Mouse (Mus musculus) left cerebral cortex, postnatal 10 days (tissue): ENCODE results near the gene Cbr4. TPM values are rescaled to one million over a fixed set of nuclear protein-coding genes. Genes with fewer than 3 reads are reported as not detected.

Experiments
- DNase-seq, 2 experiments: peaks; one replicate each; pipeline ENCODE4 v3.0.0; 2021 to 2022; ENCODE audit warnings: low spot score in 2 of 2, mixed read lengths in 1 of 2; ENCODE audit errors: extremely low spot score in 1 of 2
- intact Hi-C: fragments of 180-260 bp; cut with DNase I; formaldehyde crosslinking; loops from one replicate; pipeline ENCODE4 v1.15.1; 2025
- total RNA-seq, 2 experiments: library from RNA; stranded (reverse); gene quantifications; 2 replicates each; pipeline ENCODE4 v1.2.3; 2021

Cbr4 gene
- total RNA-seq, 2 experiments from 2014 or later = 19.5 to 19.8 TPM

DNA sequence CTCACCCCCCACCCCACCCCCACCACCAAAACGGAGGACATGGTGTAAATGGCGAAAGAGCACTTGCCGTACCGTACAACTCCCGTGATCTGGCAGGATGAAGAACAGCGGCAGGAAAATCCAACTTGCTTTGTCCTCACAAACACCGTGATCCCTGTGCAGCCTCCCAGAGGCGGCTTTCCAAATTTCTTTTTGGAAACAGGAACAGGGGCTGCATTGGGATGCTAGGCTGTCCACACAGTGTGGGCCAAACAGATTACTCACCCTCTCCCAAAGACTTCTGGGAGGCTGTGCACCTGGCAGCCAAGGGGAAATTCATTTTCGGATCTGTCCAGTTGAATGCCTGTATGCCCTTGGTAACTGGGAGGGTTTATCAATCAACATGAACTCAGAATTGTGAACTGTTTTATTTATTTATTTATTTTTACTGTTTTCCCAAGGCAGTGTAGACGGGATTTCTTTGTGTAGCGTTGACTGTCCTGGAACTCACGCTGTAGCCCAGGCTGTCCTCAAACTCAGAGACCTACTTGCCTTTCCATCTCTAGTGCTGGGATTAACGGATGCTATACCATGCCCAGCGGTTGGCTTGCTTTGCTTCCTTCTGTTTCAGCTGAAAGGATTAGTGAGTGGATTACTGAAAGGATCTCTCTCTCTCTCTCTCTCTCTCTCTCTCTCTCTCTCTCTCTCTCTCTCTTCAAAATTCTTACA lies 7.1 kb upstream of the Cbr4 start:
- intact Hi-C loops = no loop called here
- no peak for DNase-seq

GRCm38 (mm10) chr8:61486923-61487529 lies 508 bp upstream of the Cbr4 start:
- DNase-seq = no peak
- intact Hi-C loops = no loop called here

DNA sequence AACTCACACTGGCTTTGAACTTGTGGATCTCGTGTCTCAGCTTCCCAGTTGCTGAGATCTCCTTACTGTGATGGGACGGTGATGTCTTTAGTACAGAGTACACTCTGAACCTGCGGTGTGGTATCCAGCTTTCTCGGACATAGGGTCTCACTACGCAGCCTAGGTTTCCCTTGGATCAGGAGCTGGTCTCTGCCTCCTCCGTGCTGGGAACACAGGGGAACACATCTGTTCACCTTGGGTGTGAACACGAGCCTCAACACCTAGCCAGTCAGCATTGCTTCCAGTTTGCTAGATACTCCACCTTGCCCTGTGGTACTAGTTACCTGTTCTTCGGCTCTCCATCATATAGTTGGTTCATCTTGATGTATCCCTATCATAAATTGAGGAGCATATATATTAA lies 1.1 kb downstream of the Cbr4 start:
- intact Hi-C loops = no loop called here
- DNase-seq = no peak

DNA sequence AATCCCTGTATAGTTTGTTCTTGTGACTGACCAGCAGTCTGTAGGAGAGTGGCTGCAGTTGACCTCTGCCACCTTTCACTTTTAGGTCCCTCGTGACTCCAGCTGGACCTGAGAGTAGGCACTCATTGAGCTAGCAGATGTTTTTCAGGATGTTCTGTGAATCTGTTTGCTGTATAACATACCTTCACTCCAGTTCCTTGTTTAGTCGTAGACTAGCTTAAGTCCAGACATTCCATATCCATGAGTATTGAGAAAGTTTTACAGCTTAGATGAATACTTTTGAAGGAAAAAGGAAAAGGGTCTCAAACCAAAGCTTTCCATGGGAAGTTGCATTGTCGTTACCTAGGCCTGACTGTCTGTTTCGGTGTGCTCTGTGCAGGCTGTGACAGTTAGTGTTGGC lies 9.6 kb downstream of the Cbr4 start:
- DNase-seq = no peak
- intact Hi-C loops = no loop called here

GRCm38 (mm10) chr8:61499035-61499434 lies 11.5 kb downstream of the Cbr4 start:
- intact Hi-C loops = no loop called here
- DNase-seq = no peak

DNA sequence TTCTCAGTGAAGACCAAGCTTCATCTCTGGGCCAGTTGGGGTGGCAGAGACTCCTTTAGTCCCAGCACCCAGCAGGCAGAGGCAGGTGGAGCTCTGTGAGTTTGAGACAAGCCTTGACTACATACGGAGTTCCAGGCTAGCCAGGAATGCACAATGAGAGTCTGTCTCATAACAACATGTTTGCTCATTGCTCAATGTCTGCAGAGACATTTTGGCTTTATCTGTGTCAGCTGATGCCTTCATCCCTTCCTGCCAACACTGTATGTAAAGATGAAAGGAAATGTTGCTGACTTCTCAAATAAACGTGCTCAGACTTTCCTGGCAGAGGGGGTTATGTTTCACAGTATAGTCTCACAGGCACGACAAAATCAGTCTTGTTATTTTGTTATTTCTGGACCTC lies 13.4 kb downstream of the Cbr4 start:
- no peak for DNase-seq
- intact Hi-C loops = no loop called here

GRCm38 (mm10) chr8:61502277-61502676 lies 14.7 kb downstream of the Cbr4 start:
- DNase-seq = no peak
- intact Hi-C loops = no loop called here

DNA sequence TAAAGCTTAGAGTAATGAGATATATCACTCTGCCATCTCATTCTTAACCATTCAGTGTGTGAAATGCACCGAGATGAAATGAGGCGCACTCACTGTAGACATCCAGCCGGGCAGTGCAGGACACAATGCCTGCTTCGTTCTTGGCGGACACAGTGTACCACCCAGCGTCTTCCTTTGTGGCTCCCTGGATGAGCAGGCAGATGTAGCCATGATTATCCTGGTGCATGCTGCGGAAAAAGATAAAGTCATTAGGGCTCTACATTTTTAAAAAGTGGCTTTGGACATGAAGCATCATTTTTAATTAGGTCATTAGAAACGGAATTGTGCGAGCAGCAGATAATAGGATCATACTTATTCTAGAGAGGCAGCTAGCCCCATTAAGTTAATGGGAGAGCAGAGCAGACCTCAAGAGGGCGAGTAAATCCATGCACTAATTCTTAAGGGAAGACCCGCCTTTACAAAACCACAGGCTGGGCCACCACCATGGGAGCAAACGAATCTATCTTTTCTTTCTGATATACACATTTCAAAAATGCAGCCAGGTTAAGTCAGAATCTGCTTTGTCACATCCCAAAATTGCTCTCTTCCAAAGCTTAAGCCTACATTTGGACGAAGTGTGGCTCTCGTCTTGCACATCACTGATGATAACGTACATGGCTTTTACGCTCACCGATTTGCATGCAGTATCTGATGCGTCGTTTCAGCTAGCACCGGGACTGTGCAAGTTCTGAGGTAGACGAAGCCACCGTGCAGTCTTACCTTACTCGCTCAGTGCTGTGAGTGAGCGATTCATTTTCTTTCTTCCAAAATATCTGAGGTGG lies 27.8 kb downstream of the Cbr4 start:
- DNase-seq = no peak
- intact Hi-C loops = loop anchor here (5.0 to 10.0 kb wide), 5 partner anchors 291 to 1011 kb away; partner anchors contain the start of genes Aadat, Gm10283 and Sh3rf1

- peak; percentile 86 to 88 for DNase-seq
- intact Hi-C loops = loop anchor here (5.0 to 10.0 kb wide), 5 partner anchors 291 to 1011 kb away; partner anchors contain the start of genes Aadat, Gm10283 and Sh3rf1
Observed at GRCm38 (mm10) chr8:61515931-61516744, 28.6 kb downstream of the Cbr4 start.

DNA sequence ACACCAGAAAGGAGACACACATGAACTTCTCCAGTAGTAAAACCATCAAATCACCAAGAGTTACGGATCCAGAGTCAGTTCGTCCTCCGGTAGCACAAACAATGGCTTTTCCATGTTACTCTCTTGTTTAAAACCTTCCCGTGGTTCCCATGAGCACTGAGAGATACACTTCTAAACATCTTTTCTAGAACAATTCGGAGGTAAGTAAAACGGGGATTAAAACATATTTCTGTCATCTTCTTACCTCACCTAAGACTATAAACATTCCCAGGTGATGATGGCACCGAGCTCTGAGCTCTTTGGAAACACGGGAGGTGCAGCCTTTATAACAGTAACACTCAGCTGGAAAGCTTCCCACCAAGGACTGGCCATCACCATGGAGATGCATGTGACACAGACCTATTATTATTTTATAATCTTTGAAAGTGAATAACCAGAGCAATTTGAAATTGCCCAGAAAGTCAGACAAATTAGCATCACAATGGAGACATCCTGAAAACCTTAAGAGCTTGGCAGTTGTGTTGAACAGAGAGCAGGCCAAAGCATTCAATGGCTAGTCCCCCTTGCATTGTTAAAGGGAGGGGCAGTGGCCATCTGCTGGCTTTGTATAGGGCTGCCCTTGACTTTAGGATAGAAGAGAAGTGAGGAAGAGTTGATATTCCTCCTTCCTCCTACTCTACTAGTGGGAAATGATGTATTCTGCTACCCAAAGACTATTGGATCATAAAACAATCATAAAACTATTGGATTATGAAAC lies 29.4 kb downstream of the Cbr4 start:
- intact Hi-C loops = loop anchor here (5.0 to 10.0 kb wide), 5 partner anchors 292 to 1012 kb away; partner anchors contain the start of genes Aadat, Gm10283 and Sh3rf1
- DNase-seq = no peak

- intact Hi-C loops = loop anchor here (5.0 to 10.0 kb wide), 5 partner anchors 293 to 1013 kb away; partner anchors contain the start of genes Aadat, Gm10283 and Sh3rf1
- DNase-seq = no peak
Observed at GRCm38 (mm10) chr8:61517502-61518185, 30.1 kb downstream of the Cbr4 start.

DNA sequence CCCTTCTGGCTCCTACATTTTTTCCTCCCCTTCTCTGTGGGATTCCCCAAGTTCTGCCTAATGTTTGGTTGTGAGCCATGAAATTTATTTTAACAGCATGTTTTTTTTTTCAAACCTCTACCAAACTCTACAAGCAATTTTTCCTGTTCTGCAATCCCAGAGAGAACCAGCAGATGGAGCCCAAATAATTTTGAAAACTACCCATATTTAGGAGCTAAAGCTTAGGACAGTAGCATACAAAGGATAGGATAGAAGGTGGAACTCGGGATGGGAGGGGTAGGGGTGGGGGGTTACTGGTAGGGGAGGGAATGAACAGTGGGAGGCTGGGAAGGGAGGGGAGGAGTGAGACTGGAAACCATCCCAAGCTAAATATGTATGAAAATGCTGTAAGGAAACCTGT lies 34.6 kb downstream of the Cbr4 start:
- DNase-seq = peak in 1 of 2 experiments; percentile 49
- intact Hi-C loops = loop anchor here (5.0 kb wide), 1 partner anchor 535 kb away; no protein-coding TSS in a partner anchor

GRCm38 (mm10) chr8:61527037-61527436 lies 39.5 kb downstream of the Cbr4 start:
- intact Hi-C loops = no loop called here
- no peak for DNase-seq

DNA sequence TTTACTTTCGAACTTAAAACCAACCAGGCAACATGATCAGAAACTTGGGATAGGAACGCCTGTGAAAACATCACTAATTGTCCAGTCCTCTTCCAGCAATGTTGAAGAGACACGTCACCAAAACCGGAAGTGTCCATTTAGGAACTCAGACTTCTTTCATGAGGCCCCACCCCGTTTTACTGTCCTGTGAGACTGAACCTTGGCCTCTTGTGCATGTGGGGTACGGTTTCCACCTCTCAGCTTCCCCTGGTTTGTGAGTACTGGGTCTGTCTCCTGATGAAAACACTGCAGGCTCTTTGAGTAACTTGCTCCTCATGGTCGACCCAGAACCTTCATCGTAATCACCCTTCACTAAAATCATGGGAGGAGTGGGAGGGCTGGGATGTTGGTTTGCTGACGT lies 40.7 kb downstream of the Cbr4 start:
- intact Hi-C loops = no loop called here
- no peak for DNase-seq

DNA sequence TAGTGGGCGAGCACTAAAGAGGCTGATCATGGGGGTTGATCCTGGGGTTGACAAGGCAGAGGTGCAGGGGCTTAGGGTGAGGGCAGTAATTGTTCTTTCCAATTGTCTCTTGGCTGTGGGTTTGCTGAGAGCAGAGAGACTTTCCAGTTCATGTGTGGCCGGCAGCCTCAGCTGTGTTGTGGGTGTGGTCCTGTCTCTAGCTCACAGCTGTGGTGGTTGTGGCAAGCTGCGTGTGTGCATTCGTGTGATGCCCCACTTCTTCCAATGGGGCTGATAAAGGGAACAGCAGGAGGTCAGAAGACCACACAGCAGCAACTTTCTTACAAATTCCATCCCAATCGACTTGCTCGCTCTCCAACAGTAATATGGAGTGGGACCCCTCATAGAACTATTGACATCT lies 41.1 kb downstream of the Cbr4 start:
- DNase-seq = no peak
- intact Hi-C loops = no loop called here

GRCm38 (mm10) chr8:61531944-61532795 lies 44.6 kb downstream of the Cbr4 start:
- DNase-seq = no peak
- intact Hi-C loops = loop anchor here (10.0 kb wide), 1 partner anchor 503 kb away; no protein-coding TSS in a partner anchor
